Mouse (Mus musculus) heart, embryonic 14.5 days (tissue): Measurements from ENCODE around the gene Skp2. TPM values are rescaled to one million over a fixed set of nuclear protein-coding genes. Genes with fewer than 3 reads are reported as not detected.

Experiments
- ATAC-seq: fragments of 200-750 bp; cut with Nextera tagmentation; 2 replicates; pipeline ENCODE4 v1.8.0; 2017; ENCODE audit warnings: low read depth, moderate TSS enrichment; ENCODE audit not compliant: insufficient number of reproducible peaks, insufficient read depth, low FRiP score
- H3K27ac ChIP-seq, 2 experiments: fragments of 200-500 bp in 1 of 2; fragments of 300-500 bp in 1 of 2; sonication (generic) in 1 of 2; replicated peaks in 1 of 2; 2 replicates each; pipeline ENCODE4 v1.5.1; 2012 to 2014; ENCODE audit warnings: low read depth in 2 of 2, low read length in 2 of 2, control low read depth in 1 of 2, mild to moderate bottlenecking in 1 of 2, mixed read lengths in 1 of 2; ENCODE audit not compliant: control insufficient read depth in 1 of 2, insufficient read depth in 1 of 2
- H3K27me3 ChIP-seq: fragments of 300-500 bp; sonication (generic); 2 replicates; pipeline ENCODE4 v1.6.1; 2014; ENCODE audit warnings: mild to moderate bottlenecking, low read length, control low read depth; ENCODE audit not compliant: control insufficient read depth, insufficient read depth
- H3K36me3 ChIP-seq: fragments of 300-500 bp; sonication (generic); 2 replicates; pipeline ENCODE4 v1.6.1; 2014; ENCODE audit warnings: mild to moderate bottlenecking, control low read depth, low read length, mixed read lengths; ENCODE audit not compliant: control insufficient read depth, insufficient read depth
- H3K4me1 ChIP-seq, 2 experiments: fragments of 200-500 bp in 1 of 2; fragments of 300-500 bp in 1 of 2; sonication (generic) in 1 of 2; 2 replicates each; pipeline ENCODE4 v1.6.1; 2012 to 2014; ENCODE audit warnings: low read length in 2 of 2, control low read depth in 1 of 2, mixed read lengths in 1 of 2; ENCODE audit not compliant: control insufficient read depth in 2 of 2, insufficient read depth in 2 of 2
- H3K4me2 ChIP-seq: fragments of 300-500 bp; sonication (generic); 2 replicates; pipeline ENCODE4 v1.6.1; 2014; ENCODE audit warnings: mild to moderate bottlenecking, low read length
- H3K4me3 ChIP-seq, 2 experiments: fragments of 200-500 bp in 1 of 2; fragments of 300-500 bp in 1 of 2; sonication (generic) in 1 of 2; 2 replicates each; pipeline ENCODE4 v1.5.1; 2012 to 2014; ENCODE audit warnings: low read length in 2 of 2, mild to moderate bottlenecking in 2 of 2, control low read depth in 1 of 2, low read depth in 1 of 2, moderate library complexity in 1 of 2; ENCODE audit not compliant: control insufficient read depth in 1 of 2, insufficient read depth in 1 of 2
- H3K9ac ChIP-seq: fragments of 300-500 bp; sonication (generic); 2 replicates; pipeline ENCODE4 v1.6.1; 2014; ENCODE audit warnings: mild to moderate bottlenecking, low read length
- H3K9me3 ChIP-seq: fragments of 300-500 bp; sonication (generic); 2 replicates; pipeline ENCODE4 v1.6.1; 2016; ENCODE audit warnings: low read length, control low read depth; ENCODE audit not compliant: control insufficient read depth
- WGBS: fragments of 180-500 bp; shearing (Covaris S2); extraction: QIAGEN DNeasy Blood & Tissue Kit; methylation state at CpG from one replicate; pipeline ENCODE4 v1.1.7; 2014; 5-methylcytosine and 5-hydroxymethylcytosine counted together
- polyA plus RNA-seq: library from polyadenylated mRNA; unstranded; fragments of >200 nt; fragmentation: Nextera tagmentation; extraction: Ambion mirVana; gene quantifications from 2 replicates; pipeline ENCODE4 v1.2.1, GENCODE M21; 2014

The Skp2 gene
- polyA plus RNA-seq, 1 experiment from 2014 or later: 23.1 TPM

DNA sequence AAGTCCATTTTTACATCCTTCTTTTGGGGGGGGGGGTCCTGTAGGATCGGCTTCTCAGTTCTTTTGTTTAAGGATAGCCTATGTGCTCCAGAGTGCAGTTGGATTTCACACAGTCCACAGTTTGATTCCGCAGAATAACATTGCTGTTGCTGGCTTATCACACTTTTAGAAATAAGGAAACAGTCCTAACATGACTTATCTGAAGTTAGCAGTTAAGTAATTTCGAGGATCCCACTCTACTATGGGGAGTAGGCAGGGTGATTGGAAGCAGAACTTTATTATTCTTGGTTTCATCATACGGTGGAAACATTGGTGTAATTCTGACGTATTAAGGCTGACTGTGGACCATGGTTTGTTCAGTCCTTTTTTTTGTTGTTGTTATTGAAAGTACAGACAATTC, 64.6 kb downstream of the Skp2 start:
- H3K4me2 ChIP-seq: no peak overlapping the region
- WGBS: 72% methylated on average over 5 of the region's 5 CpGs
- H3K4me3 ChIP-seq: no peak overlapping the region
- H3K9ac ChIP-seq: no peak overlapping the region
- ATAC-seq: no peak
- no peak overlapping the region for H3K27ac ChIP-seq
- H3K27me3 ChIP-seq: no peaks in the 10 kb centered on the region
- no peaks in the 10 kb centered on the region for H3K9me3 ChIP-seq
- H3K36me3 ChIP-seq: peaks cover 70% of the 10 kb centered on the region
- H3K4me1 ChIP-seq: peaks cover 24 to 39% of the 10 kb centered on the region in 2 experiments

DNA sequence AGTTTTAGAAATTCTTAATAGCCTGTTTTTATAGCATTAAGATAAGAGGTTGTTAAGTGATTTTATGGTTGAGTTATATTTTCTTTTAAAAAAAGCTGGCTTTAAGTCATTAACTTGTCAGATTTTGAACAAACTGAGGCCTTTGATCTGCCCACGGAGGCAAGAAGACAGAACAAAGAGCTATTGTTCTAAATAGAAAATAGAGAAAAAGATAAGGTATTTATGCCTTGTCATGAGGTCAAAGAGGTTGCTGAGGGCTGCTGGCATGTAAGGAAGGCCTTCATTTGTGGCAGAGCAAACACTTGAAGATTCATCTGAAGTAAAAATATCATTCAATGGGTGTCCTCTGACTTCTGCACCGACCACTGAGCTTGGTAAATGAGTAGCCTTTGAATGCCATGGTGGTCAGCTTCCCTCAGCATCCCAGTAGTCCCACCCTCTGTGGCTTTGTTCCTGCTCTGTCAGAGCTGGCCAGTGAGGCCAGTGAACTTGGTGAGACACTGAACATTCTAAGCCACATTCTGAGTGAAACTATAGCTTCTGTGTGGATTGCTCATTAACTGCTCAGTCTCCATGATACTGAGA, 66.0 kb downstream of the Skp2 start:
- peaks cover 74% of the 10 kb centered on the region for H3K36me3 ChIP-seq

GRCm38 (mm10) chr15:9088683-9089072, 66.5 kb downstream of the Skp2 start:
- no peaks in the 10 kb centered on the region for H3K9me3 ChIP-seq
- H3K9ac ChIP-seq: no peak overlapping the region
- 82% methylated on average over 8 of the region's 8 CpGs for WGBS
- H3K4me3 ChIP-seq: no peak overlapping the region
- no peak overlapping the region for H3K27ac ChIP-seq
- peaks cover 18 to 31% of the 10 kb centered on the region in 2 experiments for H3K4me1 ChIP-seq
- no peak for ATAC-seq
- no peak overlapping the region for H3K4me2 ChIP-seq
- H3K27me3 ChIP-seq: no peaks in the 10 kb centered on the region
- H3K36me3 ChIP-seq: peaks cover 74% of the 10 kb centered on the region

More for the DNA sequence above, 66.0 kb downstream of the Skp2 start:
- Histone ChIP-seq H3K4me3 (no peak overlapping the region), H3K9me3 (no peaks in the 10 kb centered on the region), H3K9ac (no peak overlapping the region), H3K4me1 (peaks cover 19 to 36% of the 10 kb centered on the region in 2 experiments), H3K27ac (no peak overlapping the region), H3K4me2 (no peak overlapping the region), H3K27me3 (no peaks in the 10 kb centered on the region)
- no peak for ATAC-seq
- WGBS: 47% methylated on average over 2 of the region's 2 CpGs

GRCm38 (mm10) chr15:9087895-9088682, 67.1 kb downstream of the Skp2 start:
- H3K4me3 ChIP-seq: no peak overlapping the region
- ATAC-seq: no peak
- no peak overlapping the region for H3K9ac ChIP-seq
- H3K36me3 ChIP-seq: peaks cover 72% of the 10 kb centered on the region
- H3K27ac ChIP-seq: no peak overlapping the region
- no peaks in the 10 kb centered on the region for H3K27me3 ChIP-seq
- peaks cover 18 to 30% of the 10 kb centered on the region in 2 experiments for H3K4me1 ChIP-seq
- H3K9me3 ChIP-seq: no peaks in the 10 kb centered on the region
- WGBS: 83% methylated on average over 17 of the region's 17 CpGs
- H3K4me2 ChIP-seq: no peak overlapping the region

GRCm38 (mm10) chr15:9087421-9087820, 67.8 kb downstream of the Skp2 start:
- Histone ChIP-seq H3K36me3 (peaks cover 65% of the 10 kb centered on the region), H3K9me3 (no peaks in the 10 kb centered on the region), H3K4me3 (no peak overlapping the region), H3K27me3 (no peaks in the 10 kb centered on the region), H3K27ac (peak overlapping the region in 1 of 2 experiments; percentile 6; a peak in 1 of 4 replicates), H3K4me2 (no peak overlapping the region), H3K9ac (no peak overlapping the region; the same call in 1 of the 2 replicates), H3K4me1 (peaks cover 20 to 33% of the 10 kb centered on the region in 2 experiments)
- WGBS: 65% methylated on average over 5 of the region's 5 CpGs
- ATAC-seq: no peak

GRCm38 (mm10) chr15:9086813-9087212, 68.4 kb downstream of the Skp2 start:
- Histone ChIP-seq H3K36me3 (peaks cover 62% of the 10 kb centered on the region), H3K9me3 (no peaks in the 10 kb centered on the region), H3K4me2 (no peak overlapping the region), H3K4me3 (no peak overlapping the region), H3K27me3 (no peaks in the 10 kb centered on the region), H3K9ac (peak overlapping the region; percentile 32; the same call in 1 of the 2 replicates), H3K27ac (peak overlapping the region; percentile 17 to 42; a peak in 1 of 4 replicates), H3K4me1 (peaks cover 20 to 34% of the 10 kb centered on the region in 2 experiments)
- WGBS: 33% methylated on average over 11 of the region's 11 CpGs
- ATAC-seq: no peak

DNA sequence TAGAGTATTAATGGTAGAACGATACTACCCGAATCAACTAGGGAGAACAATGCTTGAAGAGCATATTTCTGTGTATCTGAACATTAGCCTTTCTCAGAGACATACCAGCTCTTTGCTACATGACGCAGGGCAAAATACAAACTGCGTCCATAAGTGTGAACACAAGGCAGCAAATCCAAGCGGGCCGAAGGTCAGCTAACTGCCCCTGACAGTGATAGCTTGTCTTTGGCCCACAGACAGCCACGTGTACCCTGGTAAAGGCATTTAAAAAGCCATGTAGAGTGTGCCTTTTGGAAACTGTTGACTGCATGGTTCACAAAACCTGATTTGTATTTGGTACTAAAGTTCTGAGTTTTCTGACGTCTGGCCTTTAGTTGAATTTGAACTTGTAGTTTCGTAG, 72.5 kb downstream of the Skp2 start:
- Histone ChIP-seq H3K27ac (no peak overlapping the region), H3K36me3 (peaks cover 30% of the 10 kb centered on the region), H3K4me1 (peaks cover 34 to 66% of the 10 kb centered on the region in 2 experiments), H3K4me3 (no peak overlapping the region), H3K9ac (no peak overlapping the region), H3K4me2 (no peak overlapping the region), H3K9me3 (no peaks in the 10 kb centered on the region), H3K27me3 (no peaks in the 10 kb centered on the region)
- ATAC-seq: no peak
- 68% methylated on average over 9 of the region's 9 CpGs for WGBS
